Mouse (Mus musculus) hindbrain, postnatal 0 days (tissue): ENCODE measurements around the gene Slc9a1. TPM values are rescaled to one million over a fixed set of nuclear protein-coding genes. Genes with fewer than 3 reads are reported as not detected.
A peak's percentile ranks its signal among the peaks of the same experiment; 100 is the strongest.

Experiments used
- ATAC-seq: fragments of 200-750 bp; cut with Nextera tagmentation; 2 replicates; pipeline ENCODE4 v1.8.0; 2017; ENCODE audit warnings: mild to moderate bottlenecking, moderate TSS enrichment, moderate library complexity
- DNase-seq: peaks from one replicate; pipeline ENCODE4 v3.0.0-alpha.2; 2015; ENCODE audit warnings: low spot score
- H3K27ac ChIP-seq: fragments of 300-500 bp; sonication (generic); 2 replicates; pipeline ENCODE4 v1.5.1; 2014; ENCODE audit warnings: mild to moderate bottlenecking
- H3K27me3 ChIP-seq: fragments of 300-500 bp; sonication (generic); 2 replicates; pipeline ENCODE4 v1.6.1; 2014; ENCODE audit warnings: low read length, mixed read lengths; ENCODE audit not compliant: insufficient read depth
- H3K36me3 ChIP-seq: fragments of 300-500 bp; sonication (generic); 2 replicates; pipeline ENCODE4 v1.6.1; 2014; ENCODE audit warnings: low read length, mixed read lengths; ENCODE audit not compliant: insufficient read depth
- H3K4me1 ChIP-seq: fragments of 300-500 bp; sonication (generic); 2 replicates; pipeline ENCODE4 v1.6.1; 2014; ENCODE audit warnings: antibody characterized with exemption, low read length, mixed read lengths; ENCODE audit not compliant: insufficient read depth
- H3K4me2 ChIP-seq: fragments of 300-500 bp; sonication (generic); 2 replicates; pipeline ENCODE4 v1.6.1; 2014; ENCODE audit warnings: low read depth, mild to moderate bottlenecking, low read length, moderate library complexity, mixed read lengths
- H3K4me3 ChIP-seq: fragments of 300-500 bp; sonication (generic); 2 replicates; pipeline ENCODE4 v1.5.1; 2014; ENCODE audit warnings: low read length
- H3K9ac ChIP-seq: fragments of 300-500 bp; sonication (generic); replicated peaks from 2 replicates; pipeline ENCODE4 v1.6.1; 2014; ENCODE audit warnings: mild to moderate bottlenecking, low read length, moderate library complexity, mixed read lengths
- H3K9me3 ChIP-seq: fragments of 300-500 bp; sonication (generic); 2 replicates; pipeline ENCODE4 v1.6.1; 2016; ENCODE audit warnings: low read length, mixed read lengths
- CTCF ChIP-seq: IDR thresholded peaks from 2 replicates; pipeline ENCODE4 v1.5.1; 2016; ENCODE audit warnings: antibody characterized with exemption, control low read depth, low read depth
- WGBS: fragments of 180-500 bp; shearing (Covaris S2); extraction: QIAGEN DNeasy Blood & Tissue Kit; methylation state at CpG from one replicate; pipeline ENCODE4 v1.1.7; 2014; 5-methylcytosine and 5-hydroxymethylcytosine counted together
- polyA plus RNA-seq: library from polyadenylated mRNA; unstranded; fragments of >200 nt; fragmentation: Nextera tagmentation; extraction: Ambion mirVana; gene quantifications from 2 replicates; pipeline ENCODE4 v1.2.1, GENCODE M21; 2015
- total RNA-seq: library from RNA; depleted of rRNA; stranded (reverse); fragments of >200 nt; gene quantifications from 2 replicates; pipeline ENCODE4 v1.2.3, GENCODE M21; 2014

Slc9a1 gene
- total and polyA plus RNA-seq, 2 experiments from 2014 or later: 10.1 to 21.2 TPM

DNA sequence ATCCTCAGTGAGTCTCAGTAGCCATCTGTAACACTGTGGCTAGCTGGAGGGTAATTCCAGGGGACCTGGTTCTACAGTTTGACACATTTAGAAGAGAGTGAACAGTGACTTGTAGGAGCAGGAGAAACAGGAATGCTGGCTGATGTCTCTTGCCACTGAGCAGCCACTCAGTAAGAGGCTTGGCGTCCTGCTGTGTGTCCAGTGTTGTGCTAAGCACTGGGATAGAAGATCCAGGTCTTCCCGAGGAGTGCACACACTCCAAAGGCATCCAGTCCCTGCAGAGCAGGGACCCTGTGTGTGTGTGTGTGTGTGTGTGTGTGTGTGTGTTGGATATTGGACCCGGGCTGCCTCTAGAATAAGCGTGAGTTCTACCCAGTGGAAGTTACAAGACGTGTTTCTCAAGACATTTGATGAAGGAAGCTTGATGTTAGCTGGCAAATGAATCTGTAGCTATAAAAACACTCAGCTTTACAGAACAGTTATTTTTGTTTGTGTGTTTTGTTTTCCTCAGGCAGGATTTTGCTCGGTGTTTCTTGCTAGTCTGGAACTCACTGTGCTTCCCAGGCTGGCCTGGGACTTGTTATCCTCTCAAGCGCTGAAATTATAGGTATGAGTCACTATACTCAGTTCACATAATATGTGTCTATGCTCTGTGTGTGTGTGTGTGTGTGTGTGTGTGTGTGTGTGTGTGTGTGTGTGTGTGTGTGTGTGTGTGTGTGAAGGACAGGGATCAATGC is 16.7 kb downstream of the Slc9a1 start:
- ATAC-seq (no peak), DNase-seq (no peak)
- Histone ChIP-seq H3K9me3 (no peaks in the 10 kb centered on the region), H3K9ac (no peak overlapping the region), H3K27ac (no peak overlapping the region), H3K27me3 (no peaks in the 10 kb centered on the region), H3K36me3 (no peaks in the 10 kb centered on the region), H3K4me1 (no peaks in the 10 kb centered on the region), H3K4me2 (no peak overlapping the region), H3K4me3 (no peak overlapping the region)
- 69% methylated on average over 7 of the region's 7 CpGs for WGBS
- no peak for TF ChIP-seq CTCF

DNA sequence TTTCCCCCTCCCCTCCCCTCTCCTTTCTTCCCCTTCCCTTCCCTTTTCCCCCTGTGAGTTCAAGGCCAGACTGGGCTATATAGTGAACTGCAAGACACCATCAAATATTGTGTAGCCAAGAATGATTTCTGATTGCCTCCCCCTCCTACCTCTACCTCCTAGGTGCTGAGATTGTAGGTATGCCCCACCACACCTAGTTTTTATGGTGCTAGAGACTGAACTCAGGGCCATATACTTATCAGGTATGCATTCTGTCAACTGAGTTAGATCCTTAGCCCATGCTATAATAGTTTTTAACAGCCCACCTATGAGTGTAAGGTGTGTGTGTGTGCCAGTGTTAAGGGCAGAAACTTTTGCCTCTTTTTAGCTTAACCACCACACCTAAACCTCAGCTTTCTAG is 17.5 kb downstream of the Slc9a1 start:
- Histone ChIP-seq H3K9me3 (no peaks in the 10 kb centered on the region), H3K27ac (no peak overlapping the region), H3K9ac (no peak overlapping the region), H3K36me3 (no peaks in the 10 kb centered on the region), H3K4me1 (peaks cover 5% of the 10 kb centered on the region; the same call in 1 of the 2 replicates), H3K4me2 (no peak overlapping the region), H3K27me3 (no peaks in the 10 kb centered on the region), H3K4me3 (no peak overlapping the region)
- ATAC-seq (no peak), DNase-seq (no peak)
- no peak for TF ChIP-seq CTCF

DNA sequence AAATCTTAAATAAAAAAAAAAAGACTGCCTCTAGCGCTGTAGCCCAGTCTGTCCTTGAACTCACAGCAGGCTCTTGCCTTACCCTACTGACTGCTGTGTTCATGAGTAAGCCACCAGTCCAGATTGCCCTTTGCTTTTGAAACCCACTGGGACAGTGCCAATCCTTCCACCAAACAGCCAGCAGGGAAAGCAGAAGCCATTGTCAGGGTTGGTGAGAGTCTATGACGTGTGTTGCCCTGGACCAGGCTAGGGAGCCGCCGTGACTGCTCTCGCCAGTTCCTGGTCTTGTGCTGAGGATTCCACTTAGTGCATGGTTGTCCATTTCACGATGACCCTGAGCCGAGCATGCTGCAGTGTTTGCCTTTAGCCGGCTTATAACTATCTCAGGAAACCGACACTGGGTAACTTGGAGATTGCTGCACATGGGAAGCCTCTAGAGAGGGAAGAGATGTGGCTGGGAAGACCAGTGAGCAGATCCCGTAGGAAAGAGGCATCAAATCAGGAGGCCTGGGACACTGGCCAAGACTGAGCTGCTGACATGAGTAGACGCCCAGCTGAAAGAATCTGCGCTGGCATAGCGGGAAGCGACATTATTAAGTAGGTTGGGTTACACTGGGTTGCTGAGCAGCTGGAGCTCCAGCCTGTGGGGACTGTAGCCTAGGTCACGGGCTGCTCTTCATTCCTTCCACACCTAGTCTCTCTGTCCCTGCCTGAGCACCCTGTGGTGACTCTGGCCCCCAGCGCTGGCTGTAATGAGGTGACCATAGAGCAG is 19.5 kb downstream of the Slc9a1 start:
- peak; percentile 35 for ATAC-seq
- H3K27ac ChIP-seq: peak overlapping the region; percentile 6; the same call in 1 of the 2 replicates

DNA sequence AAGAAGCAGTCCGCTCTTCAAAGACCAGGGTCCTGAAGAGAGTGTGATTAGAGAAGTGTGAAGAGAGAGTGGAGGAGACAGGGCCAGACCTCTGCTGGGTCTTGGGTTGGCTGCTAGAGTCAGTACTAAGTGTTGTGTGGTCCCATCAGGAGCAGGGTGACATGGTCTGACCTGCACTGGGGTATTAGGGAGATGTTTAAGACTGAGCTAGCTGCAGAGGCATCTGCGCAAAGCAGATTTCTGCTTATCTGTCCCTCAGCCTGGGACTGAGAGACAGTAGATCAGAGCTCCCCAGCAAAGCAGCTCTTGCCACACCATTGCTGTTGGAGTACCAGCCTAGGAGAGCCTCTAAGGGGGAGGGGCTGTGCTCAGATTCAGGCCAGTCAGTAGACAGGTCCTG is 20.5 kb downstream of the Slc9a1 start:
- Histone ChIP-seq H3K4me1 (peaks cover 5% of the 10 kb centered on the region; the same call in 1 of the 2 replicates), H3K27ac (no peak overlapping the region), H3K36me3 (no peaks in the 10 kb centered on the region), H3K4me2 (no peak overlapping the region), H3K9me3 (no peaks in the 10 kb centered on the region), H3K4me3 (no peak overlapping the region), H3K9ac (no peak overlapping the region), H3K27me3 (no peaks in the 10 kb centered on the region)
- 95% methylated on average over 2 of the region's 2 CpGs for WGBS
- no peak for ATAC-seq
- no peak for DNase-seq
- no peak for TF ChIP-seq CTCF

More for the DNA sequence above, 19.5 kb downstream of the Slc9a1 start:
- Histone ChIP-seq H3K9ac (no peak overlapping the region), H3K4me3 (no peak overlapping the region), H3K4me1 (peaks cover 5% of the 10 kb centered on the region; the same call in 1 of the 2 replicates), H3K36me3 (no peaks in the 10 kb centered on the region), H3K9me3 (no peaks in the 10 kb centered on the region), H3K27me3 (no peaks in the 10 kb centered on the region), H3K4me2 (no peak overlapping the region)
- no peak for TF ChIP-seq CTCF
- DNase-seq: peak; percentile 61
- WGBS: 60% methylated on average over 16 of the region's 16 CpGs

DNA sequence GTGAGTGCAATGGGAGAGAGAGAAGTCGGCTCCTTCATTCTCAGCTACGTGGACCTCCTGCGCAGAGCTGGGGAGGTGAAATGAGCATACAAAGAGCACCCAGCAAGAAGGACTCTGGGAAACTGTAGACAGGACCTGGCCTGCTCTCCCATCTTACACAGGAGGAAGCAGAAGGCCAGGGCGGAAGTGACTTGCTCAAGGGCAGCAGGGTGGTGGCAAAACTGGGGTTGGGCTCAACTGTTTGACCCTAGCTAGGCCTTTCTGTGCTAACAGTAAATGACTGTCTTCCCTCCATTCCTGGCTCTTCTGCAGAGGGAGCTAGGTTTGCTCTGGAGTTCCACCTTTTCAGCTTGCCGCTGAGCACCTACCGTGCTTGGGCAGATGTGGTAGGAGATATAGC is 21.1 kb downstream of the Slc9a1 start:
- Histone ChIP-seq H3K9me3 (no peaks in the 10 kb centered on the region), H3K4me1 (peaks cover 7% of the 10 kb centered on the region; the same call in 1 of the 2 replicates), H3K9ac (no peak overlapping the region), H3K36me3 (no peaks in the 10 kb centered on the region), H3K27ac (no peak overlapping the region), H3K4me2 (no peak overlapping the region), H3K27me3 (no peaks in the 10 kb centered on the region), H3K4me3 (no peak overlapping the region)
- TF ChIP-seq CTCF: no peak
- WGBS: 92% methylated on average over 6 of the region's 6 CpGs
- no peak for DNase-seq
- ATAC-seq: no peak

DNA sequence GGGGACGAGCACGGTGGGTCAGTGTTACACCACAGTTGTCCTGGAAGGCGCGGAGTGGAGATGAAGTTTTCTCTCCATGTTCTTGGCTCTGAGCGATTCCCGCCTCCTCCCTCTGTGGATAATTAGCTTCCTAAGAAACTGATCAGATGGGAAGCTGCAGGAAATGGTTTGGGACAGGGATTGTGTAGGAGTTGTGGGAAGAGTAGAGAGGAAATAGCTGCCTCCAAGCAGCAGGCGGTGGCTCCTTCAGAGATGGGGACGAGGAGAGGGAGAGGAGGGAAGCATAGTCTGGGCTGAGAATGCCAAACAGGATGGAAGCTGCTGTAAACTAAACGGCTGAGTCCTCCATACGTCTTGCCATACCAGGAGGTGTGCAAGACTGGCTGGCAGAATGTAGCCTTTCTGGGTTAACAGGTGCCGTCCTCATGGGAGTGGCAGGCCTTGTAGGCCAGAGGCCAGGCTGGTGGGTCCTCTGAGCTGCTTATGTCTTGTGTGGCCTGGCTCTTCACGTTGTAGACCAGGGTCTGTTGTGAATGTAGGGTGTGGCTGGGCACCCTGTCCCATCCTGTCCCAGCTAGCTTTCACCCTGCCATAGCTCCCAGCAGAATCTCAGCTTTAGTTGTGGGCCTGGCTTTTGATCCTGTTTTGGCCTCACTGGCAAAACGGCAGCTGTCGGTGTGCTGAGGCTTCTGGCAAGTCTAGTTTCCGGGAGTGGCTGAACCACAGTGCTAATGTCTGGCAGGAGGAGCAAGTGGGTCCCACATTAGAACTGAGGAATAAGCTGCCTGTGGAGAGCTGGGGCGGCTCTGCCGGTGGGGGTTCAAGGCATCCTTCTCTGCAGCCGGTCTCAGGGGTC is 21.9 kb downstream of the Slc9a1 start:
- Histone ChIP-seq H3K27me3 (no peaks in the 10 kb centered on the region), H3K36me3 (no peaks in the 10 kb centered on the region), H3K9ac (no peak overlapping the region), H3K4me2 (no peak overlapping the region), H3K27ac (no peak overlapping the region), H3K9me3 (no peaks in the 10 kb centered on the region), H3K4me3 (no peak overlapping the region), H3K4me1 (peaks cover 15% of the 10 kb centered on the region; the same call in 1 of the 2 replicates)
- ATAC-seq (no peak), DNase-seq (no peak)
- 64% methylated on average over 18 of the region's 18 CpGs for WGBS
- TF ChIP-seq CTCF: no peak
